Comparison of ENCODE assay signal across 8 mouse cellular contexts in genomic region chr5:24843103-24843475, GRCm38 (mm10). TPM values are rescaled to one million over a fixed set of nuclear protein-coding genes. Genes with fewer than 3 reads are reported as not detected.
DNase-seq lines count a peak whose midpoint lies in the region; ATAC-seq and TF ChIP-seq lines count a peak whose summit lies in the region.

No protein-coding gene starts in this region.

- 0 out of 2 replicates have a peak, but pooled peaks cover 2% of the 10 kb centered on the region for H3K9me3 ChIP-seq in G1E (replicated peaks)
- no peaks in the 10 kb centered on the region for H3K9me3 ChIP-seq in forebrain, embryonic 11.5 days (ENCODE audit: control insufficient read depth, low read length)
- no peaks in the 10 kb centered on the region for H3K9me3 ChIP-seq in limb, embryonic 15.5 days

- DNase-seq in kidney, adult 2 months: no peak
- DNase-seq in kidney, postnatal 36 days: no peak
- no peak for DNase-seq in G1E (ENCODE audit: low spot score)
- DNase-seq in forebrain, embryonic 11.5 days (ENCODE audit: low spot score): no peak
- DNase-seq in retina, embryonic 14.5 days (ENCODE audit: low spot score): no peak
- no peak for DNase-seq in layer of hippocampus, adult 9-11 months

- H3K4me1 ChIP-seq in kidney, adult 2 months (ENCODE audit: control insufficient read depth, insufficient read depth, low read length): peaks cover 12% of the 10 kb centered on the region; the same call in 1 of the 2 replicates
- peaks cover 38% of the 10 kb centered on the region for H3K4me1 ChIP-seq in G1E (ENCODE audit: insufficient read depth, low read depth, low read length)
- peaks cover 9% of the 10 kb centered on the region for H3K4me1 ChIP-seq in forebrain, embryonic 11.5 days (replicated peaks; ENCODE audit: control insufficient read depth, insufficient read depth, low read length)
- peaks cover 19% of the 10 kb centered on the region for H3K4me1 ChIP-seq in limb, embryonic 15.5 days
- H3K4me1 ChIP-seq in olfactory bulb, adult 2 months (ENCODE audit: control insufficient read depth, insufficient read depth, low read length): peaks cover 7% of the 10 kb centered on the region

- no peaks in the 10 kb centered on the region for H3K27me3 ChIP-seq in kidney, adult 2 months (replicated peaks; ENCODE audit: control insufficient read depth, insufficient read depth, low read length)
- H3K27me3 ChIP-seq in G1E (ENCODE audit: insufficient read depth, low read length): peaks cover 4% of the 10 kb centered on the region; the same call in 1 of the 2 replicates
- H3K27me3 ChIP-seq in forebrain, embryonic 11.5 days (ENCODE audit: control insufficient read depth, insufficient read depth, low read length): no peaks in the 10 kb centered on the region
- H3K27me3 ChIP-seq in limb, embryonic 15.5 days: no peaks in the 10 kb centered on the region

- peak overlapping the region; percentile 84 for H3K4me2 ChIP-seq in forebrain, embryonic 11.5 days (ENCODE audit: low read depth, low read length, severe bottlenecking)
- peak overlapping the region; percentile 70 for H3K4me2 ChIP-seq in limb, embryonic 15.5 days

- no peak for TF ChIP-seq CTCF in kidney, adult 2 months (conservative IDR thresholded peaks at IDR 0.05; ENCODE audit: insufficient read depth, insufficient read length, low read depth, low read length)
- TF ChIP-seq CTCF in G1E (IDR thresholded peaks at IDR 0.05; ENCODE audit: low read depth, low read length): no peak
- TF ChIP-seq CTCF in olfactory bulb, adult 2 months (IDR thresholded peaks at IDR 0.05; ENCODE audit: insufficient read depth, low read depth, low read length): no peak

- WGBS in kidney, adult 2 months: 2% methylated on average over 21 of the region's 21 CpGs
- 2% methylated on average over 21 of the region's 21 CpGs for WGBS in forebrain, embryonic 11.5 days
- 1% methylated on average over 21 of the region's 21 CpGs for WGBS in limb, embryonic 15.5 days
- WGBS in olfactory bulb, adult 2 months: under 1% methylated on average over 21 of the region's 21 CpGs

- peak overlapping the region; percentile 41 for H3K4me3 ChIP-seq in kidney, adult 2 months (ENCODE audit: insufficient read depth, low read depth, low read length)
- H3K4me3 ChIP-seq in G1E (ENCODE audit: low read depth, low read length): peak overlapping the region; percentile 67
- peak overlapping the region; percentile 96 for H3K4me3 ChIP-seq in forebrain, embryonic 11.5 days (ENCODE audit: low read depth, low read length)
- peak overlapping the region; percentile 96 for H3K4me3 ChIP-seq in limb, embryonic 15.5 days
- peak overlapping the region; percentile 42 for H3K4me3 ChIP-seq in olfactory bulb, adult 2 months (ENCODE audit: insufficient read depth, low read depth, low read length)

- H3K27ac ChIP-seq in kidney, adult 2 months (ENCODE audit: insufficient read depth, low read depth, low read length): peak overlapping the region; percentile 54
- peak overlapping the region; percentile 70 for H3K27ac ChIP-seq in forebrain, embryonic 11.5 days (ENCODE audit: low read depth, low read length)
- peak overlapping the region; percentile 99 for H3K27ac ChIP-seq in limb, embryonic 15.5 days
- H3K27ac ChIP-seq in olfactory bulb, adult 2 months (ENCODE audit: insufficient read depth, low read depth, low read length): peak overlapping the region; percentile 99

- H3K9ac ChIP-seq in forebrain, embryonic 11.5 days (ENCODE audit: low read length): peak overlapping the region; percentile 68
- H3K9ac ChIP-seq in limb, embryonic 15.5 days: peak overlapping the region; percentile 33; the same call in 1 of the 2 replicates

- no peaks in the 10 kb centered on the region for H3K36me3 ChIP-seq in kidney, adult 2 months (ENCODE audit: control insufficient read depth, insufficient read depth, low read length)
- H3K36me3 ChIP-seq in G1E (replicated peaks): peaks cover 17% of the 10 kb centered on the region
- H3K36me3 ChIP-seq in forebrain, embryonic 11.5 days (ENCODE audit: control insufficient read depth, insufficient read depth, low read length): no peaks in the 10 kb centered on the region
- H3K36me3 ChIP-seq in limb, embryonic 15.5 days: no peaks in the 10 kb centered on the region

- no peak for ATAC-seq in G1E (ENCODE audit: extremely low read depth, insufficient number of reproducible peaks, low FRiP score, poor library complexity, severe bottlenecking)
- peak; percentile 49 for ATAC-seq in forebrain, embryonic 11.5 days (replicated peaks; ENCODE audit: low FRiP score)
- peak; percentile 0; the same call in 1 of the 2 replicates for ATAC-seq in limb, embryonic 15.5 days (ENCODE audit: insufficient number of reproducible peaks, low FRiP score, low TSS enrichment, low read depth)

- no peak for TF ChIP-seq POLR2A in kidney, adult 2 months (IDR thresholded peaks at IDR 0.05; ENCODE audit: low read depth, low read length)
- no peak; the same call in 1 of the 2 replicates for TF ChIP-seq POLR2A in olfactory bulb, adult 2 months (IDR thresholded peaks at IDR 0.05; ENCODE audit: insufficient read depth, low read depth, low read length)

RNA-seq across cellular contexts. Expression of gene Rheb, which starts 0.7 kb away (rescaled TPM):
- 26.2 and 31.5 TPM in 2 replicates for polyA plus RNA-seq in kidney, adult 2 months (2012; rRNA removed)
- total RNA-seq in G1E (2014; fragmentation: Nextera tagmentation) (65.1 and 81.2 TPM in 2 replicates), G1E (2017) (47.9 and 55.3 TPM in 2 replicates)
- 20.5 and 22.1 TPM in 2 replicates for polyA plus RNA-seq in G1E (2012)
- polyA plus RNA-seq in forebrain, embryonic 11.5 days (2014; fragmentation: Nextera tagmentation; extraction: Ambion mirVana): 189 and 202 TPM in 2 replicates
- 216 and 228 TPM in 2 replicates for polyA plus RNA-seq in limb, embryonic 15.5 days (2015; fragmentation: Nextera tagmentation; extraction: Ambion mirVana)
- polyA plus RNA-seq in olfactory bulb, adult 2 months (2012; ENCODE audit: insufficient read depth, insufficient read length, low replicate concordance, missing spikeins): not detected in 2 replicates

Comparison
In these comparisons a context has a peak if more than half of its experiments do, and no peak if none do; other contexts are left out.
1. H3K4me3 ChIP-seq: peak in every context shown above with its lines; median percentile 96 in forebrain, embryonic 11.5 days; 96 in limb, embryonic 15.5 days; 67 in G1E; 42 in olfactory bulb, adult 2 months; 41 in kidney, adult 2 months.
2. RNA of gene Rheb, which starts 0.7 kb away (polyA plus RNA-seq): 216 to 228 TPM in limb, embryonic 15.5 days, 189 to 202 TPM in forebrain, embryonic 11.5 days, 26.2 to 31.5 TPM in kidney, adult 2 months and 20.5 to 22.1 TPM in G1E; not detected in olfactory bulb, adult 2 months; every median in the first group is over 10 times any median in the second.
3. Peak in every context shown above with its lines, with median percentiles within 50 percentile points of each other: H3K27ac ChIP-seq.